Mouse (Mus musculus): ENCODE results near the gene Acot1. TPM values are rescaled to one million over a fixed set of nuclear protein-coding genes. Genes with fewer than 3 reads are reported as not detected.
A peak's percentile ranks its signal among the peaks of the same experiment; 100 is the strongest.
"Not testable (repeated sequence)": the region's sequence is repeated elsewhere in the genome, so short reads cannot be mapped to it uniquely, and the experiment has no call there.

Gene Acot1
- polyA plus RNA-seq (2016; fragmentation: Nextera tagmentation; extraction: Ambion mirVana) = 60.6 and 70.2 TPM in 2 replicates

DNA sequence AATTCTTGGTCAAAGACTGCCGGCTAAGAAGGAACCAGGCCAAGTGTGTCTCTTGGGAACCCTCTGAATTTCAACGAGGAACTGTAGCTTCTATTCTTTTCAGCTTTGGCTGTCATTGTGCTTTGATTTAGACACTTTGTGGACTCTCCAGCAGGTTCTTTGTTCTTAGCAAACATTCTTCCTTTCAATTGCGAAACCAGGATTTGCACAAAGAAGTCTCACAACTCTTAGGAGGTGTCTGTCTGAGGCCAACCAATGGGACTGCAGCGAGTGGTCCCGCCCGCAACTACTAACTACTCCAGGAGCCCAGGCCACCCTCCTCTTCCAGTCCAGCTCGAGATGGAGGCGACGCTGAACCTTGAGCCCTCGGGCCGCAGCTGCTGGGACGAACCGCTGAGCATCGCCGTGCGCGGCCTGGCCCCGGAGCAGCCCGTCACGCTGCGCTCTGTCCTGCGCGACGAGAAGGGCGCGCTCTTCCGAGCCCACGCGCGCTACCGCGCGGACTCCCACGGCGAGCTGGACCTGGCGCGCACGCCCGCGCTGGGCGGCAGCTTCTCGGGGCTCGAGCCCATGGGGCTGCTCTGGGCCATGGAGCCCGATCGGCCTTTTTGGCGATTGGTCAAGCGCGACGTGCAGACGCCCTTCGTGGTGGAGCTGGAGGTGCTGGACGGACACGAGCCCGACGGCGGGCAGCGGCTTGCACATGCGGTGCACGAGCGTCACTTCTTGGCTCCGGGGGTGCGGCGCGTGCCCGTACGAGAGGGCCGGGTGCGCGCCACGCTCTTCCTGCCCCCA is at the start of gene Acot1:
Gene Acot1, plus strand, starts transcription at position 320 of the 795 bp plus-strand sequence.
- 2% methylated on average over 56 of the region's 70 CpGs for WGBS
- H3K27ac ChIP-seq = peak within 1 kb of the TSS; percentile 73

DNA sequence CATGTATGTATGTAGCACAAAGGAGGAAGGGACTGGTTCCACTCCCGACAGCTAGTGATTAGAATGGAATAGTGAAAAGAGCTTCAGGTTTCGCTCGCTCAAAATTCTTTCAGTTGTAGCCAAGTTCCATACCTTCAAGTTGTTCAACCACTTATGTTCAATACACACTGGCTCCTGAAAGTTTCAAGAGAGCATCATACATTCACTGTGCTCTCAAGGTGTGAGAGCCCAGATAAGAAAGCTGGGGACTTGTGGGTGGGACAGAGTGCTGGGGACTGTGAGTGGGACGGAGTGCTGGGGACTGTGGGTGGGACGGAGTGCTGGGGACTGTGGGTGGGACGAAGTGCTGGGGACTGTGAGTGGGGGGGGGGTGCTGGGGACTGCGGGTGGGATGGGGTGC is 44.1 kb upstream of the Acot1 start:
- H3K9me3 ChIP-seq (replicated peaks) = no peaks in the 10 kb centered on the region
- H3K4me1 ChIP-seq = no peaks in the 10 kb centered on the region
- no peak overlapping the region for H3K4me3 ChIP-seq
- no peak overlapping the region for H3K9ac ChIP-seq
- H3K36me3 ChIP-seq = no peaks in the 10 kb centered on the region
- no peak overlapping the region for H3K27ac ChIP-seq
- 92% methylated on average over 6 of the region's 7 CpGs for WGBS
- no peaks in the 10 kb centered on the region for H3K27me3 ChIP-seq
- no peak overlapping the region for H3K4me2 ChIP-seq (replicated peaks)
- ATAC-seq (ENCODE audit: low FRiP score) = no peak

More for the DNA sequence above, at the start of gene Acot1:
- H3K27me3 ChIP-seq; H3K36me3 ChIP-seq; H3K9me3 ChIP-seq (replicated peaks): not testable (repeated sequence)
- Histone ChIP-seq H3K4me3 (peak within 1 kb of the TSS; percentile 46), H3K4me1 (peaks cover 28% of the 10 kb centered on the region), H3K9ac (peak within 1 kb of the TSS; percentile 65), H3K4me2 (replicated peaks) (peak within 1 kb of the TSS; percentile 54)
- ATAC-seq (ENCODE audit: low FRiP score) = peak; percentile 91

DNA sequence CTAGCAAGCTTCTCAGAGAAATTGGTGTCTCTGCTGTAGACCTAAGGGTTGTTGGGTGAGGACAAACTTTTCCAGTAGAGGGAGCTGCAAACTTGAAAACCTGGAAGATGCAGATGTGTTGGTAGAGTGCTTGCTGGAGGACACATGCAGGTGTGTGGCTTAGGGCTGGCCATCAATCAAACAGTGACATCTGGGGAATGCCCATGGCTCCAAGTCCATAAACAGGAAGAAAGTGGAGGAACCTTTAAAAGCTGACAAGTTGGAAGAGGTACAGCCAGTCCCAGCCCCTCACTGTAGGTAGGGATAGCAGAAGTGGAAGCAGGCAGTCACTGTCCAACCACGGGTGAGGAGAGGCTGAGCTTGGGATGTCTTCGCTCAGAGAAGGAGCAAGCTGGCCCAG is 37.2 kb upstream of the Acot1 start:
- Histone ChIP-seq H3K9me3 (replicated peaks) (peaks cover 4% of the 10 kb centered on the region; the same call in 1 of the 2 replicates), H3K4me3 (no peak overlapping the region), H3K27ac (no peak overlapping the region), H3K36me3 (no peaks in the 10 kb centered on the region), H3K27me3 (no peaks in the 10 kb centered on the region), H3K9ac (no peak overlapping the region), H3K4me2 (replicated peaks) (no peak overlapping the region), H3K4me1 (no peaks in the 10 kb centered on the region)
- ATAC-seq (ENCODE audit: low FRiP score) = no peak
- WGBS = 68% methylated on average over 2 of the region's 2 CpGs

DNA sequence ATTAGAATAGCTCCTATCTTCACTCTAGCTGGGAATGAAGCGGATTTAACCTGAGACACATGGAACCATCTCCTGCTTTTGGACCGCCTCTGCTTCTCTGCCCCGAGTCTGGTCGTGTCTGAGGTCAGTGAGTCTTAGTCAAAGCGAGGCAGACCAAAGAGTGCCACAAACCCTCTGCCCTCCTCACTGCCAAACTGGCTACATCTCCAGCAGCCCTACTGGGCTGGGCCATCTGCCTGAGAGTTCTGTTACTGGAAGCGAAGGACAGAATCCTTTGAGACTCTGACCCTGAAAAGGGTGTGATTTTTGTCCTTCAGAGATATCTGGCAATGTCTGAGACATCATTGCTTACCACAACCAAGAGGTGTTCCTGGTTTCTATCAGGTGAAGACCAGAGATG is 30.4 kb upstream of the Acot1 start:
- Histone ChIP-seq H3K4me3 (no peak overlapping the region), H3K9ac (no peak overlapping the region), H3K27ac (no peak overlapping the region), H3K9me3 (replicated peaks) (peaks cover 4% of the 10 kb centered on the region; the same call in 1 of the 2 replicates), H3K4me2 (replicated peaks) (no peak overlapping the region), H3K36me3 (no peaks in the 10 kb centered on the region), H3K4me1 (no peaks in the 10 kb centered on the region), H3K27me3 (no peaks in the 10 kb centered on the region)
- 91% methylated on average over 6 of the region's 6 CpGs for whole genome bisulfite sequencing
- ATAC-seq (ENCODE audit: low FRiP score) = no peak

DNA sequence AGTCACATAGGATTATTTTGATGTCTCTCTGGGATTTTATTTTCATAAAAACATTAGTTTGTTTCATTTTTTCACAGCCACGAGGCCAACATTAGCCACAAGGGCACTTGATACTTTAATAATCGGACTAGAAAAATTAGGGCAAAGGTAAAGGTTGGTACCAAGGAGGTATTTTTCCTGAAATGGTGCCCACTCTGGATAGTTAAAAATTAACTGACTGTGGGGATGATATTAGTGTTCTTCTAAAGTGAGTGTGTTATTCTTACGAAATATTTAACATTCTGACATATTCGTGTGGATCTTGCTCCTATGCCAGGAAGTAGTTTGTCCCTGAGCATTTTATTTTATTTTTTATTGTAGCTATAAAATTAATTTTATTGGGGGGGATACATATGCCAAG is 27.7 kb upstream of the Acot1 start:
- no peaks in the 10 kb centered on the region for H3K36me3 ChIP-seq
- no peak overlapping the region for H3K4me3 ChIP-seq
- no peak overlapping the region for H3K27ac ChIP-seq
- no peak overlapping the region for H3K4me2 ChIP-seq (replicated peaks)
- H3K4me1 ChIP-seq = no peaks in the 10 kb centered on the region
- H3K27me3 ChIP-seq = no peaks in the 10 kb centered on the region
- H3K9me3 ChIP-seq (replicated peaks) = no peaks in the 10 kb centered on the region
- ATAC-seq (ENCODE audit: low FRiP score) = no peak
- 89% methylated on average over 4 of the region's 4 CpGs for WGBS
- no peak overlapping the region for H3K9ac ChIP-seq

DNA sequence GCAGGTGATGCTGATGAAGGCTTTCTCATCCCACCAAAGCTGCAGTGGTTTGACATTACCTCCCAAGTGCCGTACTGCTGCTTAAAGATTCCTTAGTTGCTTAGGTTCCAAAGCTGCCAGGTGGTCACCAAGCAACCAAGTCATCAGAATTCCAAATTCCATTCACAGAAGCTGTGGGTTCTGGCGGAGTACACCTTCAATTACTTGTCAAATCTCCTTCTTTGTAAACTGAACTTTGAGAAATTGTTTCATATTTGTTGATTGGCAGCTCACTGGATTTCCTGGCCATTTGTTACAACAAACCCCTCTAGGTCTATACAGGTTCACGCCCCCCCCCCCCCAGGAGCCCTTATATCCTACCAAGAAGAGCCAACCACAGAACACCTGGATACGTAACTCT is 24.5 kb upstream of the Acot1 start, which contains the start of gene Heatr4:
Gene Heatr4, minus strand, starts transcription at position 101 of the 400 bp plus-strand sequence.
- no peaks in the 10 kb centered on the region for H3K36me3 ChIP-seq
- peaks cover 7% of the 10 kb centered on the region for H3K4me1 ChIP-seq
- H3K9ac ChIP-seq = no peak within 1 kb of the TSS
- no peak within 1 kb of the TSS for H3K4me2 ChIP-seq (replicated peaks)
- no peaks in the 10 kb centered on the region for H3K27me3 ChIP-seq
- WGBS = 80% methylated on average over 4 of the region's 4 CpGs
- H3K27ac ChIP-seq = no peak within 1 kb of the TSS
- no peak within 1 kb of the TSS for H3K4me3 ChIP-seq
- ATAC-seq (ENCODE audit: low FRiP score) = no peak
- no peaks in the 10 kb centered on the region for H3K9me3 ChIP-seq (replicated peaks)

DNA sequence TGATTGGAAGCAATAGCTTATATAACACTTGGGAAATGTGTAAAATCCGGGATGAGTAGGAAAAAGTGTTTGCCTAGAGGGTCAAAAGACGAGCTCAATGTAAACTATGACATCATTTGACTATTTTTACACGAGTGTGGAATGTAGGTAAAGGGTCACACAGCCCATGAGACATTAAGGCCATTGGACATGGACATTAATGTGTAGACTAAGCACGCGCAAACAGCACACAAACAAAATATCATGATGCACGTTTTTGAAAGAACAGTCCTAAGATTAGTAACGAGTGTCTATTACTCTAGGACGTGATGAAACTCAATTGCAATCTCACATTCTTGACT is 22.1 kb upstream of the Acot1 start:
- H3K36me3 ChIP-seq = no peaks in the 10 kb centered on the region
- H3K9me3 ChIP-seq (replicated peaks) = no peaks in the 10 kb centered on the region
- H3K4me3 ChIP-seq = peak overlapping the region; percentile 59
- no peak overlapping the region for H3K9ac ChIP-seq
- no peaks in the 10 kb centered on the region for H3K27me3 ChIP-seq
- WGBS = 39% methylated on average over 8 of the region's 8 CpGs
- no peak for ATAC-seq (ENCODE audit: low FRiP score)
- peak overlapping the region; percentile 89 for H3K27ac ChIP-seq
- peak overlapping the region; percentile 60 for H3K4me2 ChIP-seq (replicated peaks)
- H3K4me1 ChIP-seq = peaks cover 7% of the 10 kb centered on the region

DNA sequence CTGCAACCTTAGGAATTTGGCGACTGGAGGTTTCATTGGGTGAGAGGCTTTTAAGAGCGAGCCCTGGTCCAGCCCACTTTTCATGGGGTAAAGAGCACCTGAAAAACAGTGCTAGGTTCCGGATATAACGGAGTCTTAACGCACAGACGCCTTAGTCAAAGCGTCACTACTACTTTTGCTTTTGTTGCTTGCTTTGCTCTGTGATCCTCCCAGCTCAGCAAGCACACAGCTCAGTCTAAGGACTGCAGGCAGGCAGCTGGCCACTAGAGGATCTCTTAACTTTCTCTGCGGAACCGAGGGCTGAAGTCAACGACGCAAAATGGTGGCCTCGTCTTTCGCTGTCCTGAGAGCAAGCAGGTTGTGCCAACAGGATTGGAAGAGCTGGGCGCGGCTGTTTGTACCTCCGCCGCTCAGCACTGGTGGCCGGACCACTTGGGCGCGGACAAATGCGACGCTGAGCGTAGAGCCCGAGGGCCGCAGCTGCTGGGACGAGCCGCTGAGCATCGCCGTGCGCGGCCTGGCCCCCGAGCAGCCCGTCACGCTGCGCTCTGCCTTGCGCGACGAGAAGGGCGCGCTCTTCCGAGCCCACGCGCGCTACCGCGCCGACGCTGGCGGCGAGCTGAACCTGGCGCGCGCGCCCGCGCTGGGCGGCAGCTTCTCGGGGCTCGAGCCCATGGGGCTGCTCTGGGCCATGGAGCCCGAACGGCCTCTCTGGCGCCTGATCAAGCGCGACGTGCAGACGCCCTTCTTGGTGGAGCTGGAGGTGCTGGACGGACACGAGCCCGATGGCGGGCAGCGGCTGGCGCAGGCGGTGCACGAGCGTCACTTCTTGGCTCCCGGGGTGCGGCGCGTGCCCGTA is 21.5 kb upstream of the Acot1 start, which contains the start of gene Acot2:
Gene Acot2, plus strand, starts transcription at position 279 of the 859 bp plus-strand sequence.
- peak; percentile 92 for ATAC-seq (ENCODE audit: low FRiP score)
- WGBS = under 1% methylated on average over 80 of the region's 80 CpGs
- Histone ChIP-seq H3K36me3 (no peaks in the 10 kb centered on the region), H3K9ac (peak within 1 kb of the TSS; percentile 73), H3K9me3 (replicated peaks) (no peaks in the 10 kb centered on the region), H3K4me2 (replicated peaks) (peak within 1 kb of the TSS; percentile 60), H3K4me3 (peak within 1 kb of the TSS; percentile 59), H3K27ac (peak within 1 kb of the TSS; percentile 89), H3K4me1 (peaks cover 7% of the 10 kb centered on the region), H3K27me3 (no peaks in the 10 kb centered on the region)

DNA sequence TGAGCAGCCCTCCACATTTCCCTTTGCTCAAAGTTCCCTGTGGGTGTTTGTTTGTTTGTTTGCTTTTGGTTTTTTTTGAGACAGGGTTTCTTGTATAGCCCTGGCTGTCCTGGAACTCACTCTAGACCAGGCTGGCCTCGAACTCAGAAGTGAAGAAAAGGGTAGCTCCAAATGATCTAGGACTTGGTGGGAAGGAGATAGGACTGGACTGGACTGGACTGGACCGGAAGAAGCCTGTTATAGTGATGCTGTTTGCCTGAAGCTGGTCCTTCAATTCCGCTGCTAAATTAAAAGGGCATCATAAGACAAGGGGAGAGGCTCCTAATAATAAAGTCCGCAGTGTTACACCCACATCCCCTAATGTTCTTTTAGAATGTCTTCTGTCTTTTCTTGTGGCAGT is 20.8 kb upstream of the Acot1 start:
- Histone ChIP-seq H3K27ac (peak overlapping the region; percentile 89; the same call in 1 of the 2 replicates), H3K36me3 (peaks cover 4% of the 10 kb centered on the region; the same call in 1 of the 2 replicates), H3K4me1 (peaks cover 7% of the 10 kb centered on the region), H3K9me3 (replicated peaks) (no peaks in the 10 kb centered on the region), H3K4me3 (peak overlapping the region; percentile 59), H3K4me2 (replicated peaks) (peak overlapping the region; percentile 60), H3K9ac (peak overlapping the region; percentile 73), H3K27me3 (no peaks in the 10 kb centered on the region)
- 73% methylated on average over 4 of the region's 4 CpGs for WGBS
- 0 out of 2 replicates have a peak, but pooled peaks have one; percentile 11 for ATAC-seq (ENCODE audit: low FRiP score)

DNA sequence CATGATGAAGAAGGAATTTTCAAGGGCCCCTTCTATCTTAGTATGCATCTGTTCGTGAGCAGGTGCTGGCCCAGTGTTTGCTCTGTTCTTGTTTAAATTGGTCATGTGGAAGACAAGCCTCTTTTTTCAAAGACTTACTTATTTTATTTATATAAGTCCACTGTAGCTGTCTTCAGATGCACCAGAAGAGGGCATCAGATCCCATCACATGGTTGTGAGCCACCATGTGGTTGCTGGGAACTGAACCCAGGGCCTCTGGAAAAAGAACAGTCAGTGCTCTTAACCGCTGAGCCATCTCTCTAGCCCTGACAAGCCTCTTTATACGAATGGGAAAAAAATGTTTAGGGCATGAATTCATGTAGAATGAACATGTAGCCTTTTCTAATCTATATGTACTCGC is 19.9 kb upstream of the Acot1 start:
- no peak overlapping the region for H3K9ac ChIP-seq
- no peaks in the 10 kb centered on the region for H3K9me3 ChIP-seq (replicated peaks)
- no peaks in the 10 kb centered on the region for H3K27me3 ChIP-seq
- H3K27ac ChIP-seq = no peak overlapping the region
- H3K4me3 ChIP-seq = no peak overlapping the region
- WGBS = 95% methylated on average over 4 of the region's 4 CpGs
- peaks cover 7% of the 10 kb centered on the region for H3K4me1 ChIP-seq
- no peak for ATAC-seq (ENCODE audit: low FRiP score)
- H3K4me2 ChIP-seq (replicated peaks) = no peak overlapping the region
- peaks cover 4% of the 10 kb centered on the region; the same call in 1 of the 2 replicates for H3K36me3 ChIP-seq

DNA sequence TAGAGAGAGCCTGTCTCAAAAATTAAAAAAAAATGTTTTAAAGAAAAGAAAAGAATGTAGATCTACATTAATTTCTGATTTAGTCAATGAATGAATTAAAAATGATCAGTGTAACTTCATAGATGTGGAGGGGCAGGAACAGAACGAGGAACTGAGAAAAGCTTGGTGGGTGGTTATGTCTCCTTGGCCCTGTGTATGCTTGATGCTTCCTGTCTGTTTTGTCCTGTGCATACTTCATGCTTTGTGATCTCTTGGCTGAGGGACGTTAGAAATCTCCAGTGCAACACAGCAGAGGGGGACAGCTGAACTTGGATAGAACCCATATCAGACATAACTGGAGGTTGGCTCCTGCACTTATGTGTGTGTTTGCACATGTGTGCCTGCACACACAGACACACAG is 12.1 kb upstream of the Acot1 start:
- Histone ChIP-seq H3K36me3 (peaks cover 4% of the 10 kb centered on the region; the same call in 1 of the 2 replicates), H3K4me1 (no peaks in the 10 kb centered on the region), H3K27me3 (no peaks in the 10 kb centered on the region), H3K4me2 (replicated peaks) (no peak overlapping the region), H3K4me3 (no peak overlapping the region), H3K9ac (no peak overlapping the region), H3K9me3 (replicated peaks) (no peaks in the 10 kb centered on the region), H3K27ac (no peak overlapping the region)
- 67% methylated on average over 2 of the region's 2 CpGs for WGBS
- no peak for ATAC-seq (ENCODE audit: low FRiP score)
